Mouse (Mus musculus) kidney, adult 11 months (tissue): ENCODE data around the gene Afg1l.

Experiments used
- DNase-seq: peaks from one replicate; pipeline ENCODE4 v3.0.0; 2022

Afg1l gene

DNA sequence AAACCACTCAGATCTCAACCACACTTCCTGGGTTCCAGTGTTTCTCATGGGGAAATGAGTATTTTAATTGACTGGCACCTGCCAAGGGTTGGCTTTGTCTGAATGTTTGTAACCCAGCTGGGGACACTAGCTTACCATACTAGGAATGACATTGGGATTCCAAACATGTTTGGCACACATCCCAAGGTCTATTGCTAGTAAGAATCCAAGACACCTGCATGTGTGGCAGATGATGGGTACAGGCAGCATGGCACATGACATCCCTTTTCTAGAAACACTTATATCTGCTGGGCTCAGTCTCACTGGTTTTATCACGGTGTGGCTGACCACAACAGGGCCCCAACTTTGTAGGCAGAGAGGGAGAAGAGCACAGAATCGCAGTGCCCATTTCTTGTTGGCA lies 184.0 kb downstream of the Afg1l start:
- peak; percentile 24 for DNase-seq

- no peak for DNase-seq
Measured at GRCm38 (mm10) chr10:42293877-42294276, 184.5 kb downstream of the Afg1l start.

DNA sequence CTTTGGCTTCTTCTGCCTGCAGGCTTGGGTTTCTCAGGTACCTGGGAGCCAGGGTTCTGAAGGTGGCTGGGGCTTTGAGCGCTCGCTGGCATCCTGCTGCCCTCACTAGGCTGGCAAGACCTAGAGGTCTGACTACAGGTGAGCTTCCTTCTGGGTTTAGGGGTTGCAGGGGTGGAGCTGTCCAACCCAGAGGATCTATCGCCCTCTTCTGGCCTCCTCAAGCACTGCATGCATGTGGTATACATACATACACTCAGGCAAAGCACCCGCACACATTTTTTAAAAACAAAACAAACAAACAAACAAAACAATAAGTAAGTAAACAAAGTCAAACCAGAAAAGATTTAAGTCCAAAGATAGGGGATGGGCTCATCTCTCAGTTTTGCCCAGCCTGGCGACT lies 187.0 kb downstream of the Afg1l start:
- peak; percentile 48 for DNase-seq

DNA sequence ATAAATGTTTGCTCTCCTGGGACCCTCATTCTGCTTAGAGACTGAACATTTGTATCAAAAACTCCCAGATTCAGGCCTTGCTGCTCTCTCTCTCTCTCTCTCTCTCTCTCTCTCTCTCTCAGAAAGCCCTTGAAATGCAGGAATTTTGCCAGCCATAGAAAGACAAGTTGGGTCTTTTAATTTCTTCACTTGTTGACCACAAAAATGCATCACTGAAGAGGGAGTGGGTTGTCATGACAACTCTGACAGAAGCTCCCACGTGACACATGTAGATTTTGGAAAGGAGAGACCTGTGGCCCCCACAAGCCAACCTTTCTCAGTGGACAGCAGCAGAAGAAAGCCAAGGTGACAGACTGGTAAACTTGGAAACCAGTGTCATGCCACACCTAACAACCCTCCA lies 190.7 kb downstream of the Afg1l start:
- DNase-seq: no peak

DNA sequence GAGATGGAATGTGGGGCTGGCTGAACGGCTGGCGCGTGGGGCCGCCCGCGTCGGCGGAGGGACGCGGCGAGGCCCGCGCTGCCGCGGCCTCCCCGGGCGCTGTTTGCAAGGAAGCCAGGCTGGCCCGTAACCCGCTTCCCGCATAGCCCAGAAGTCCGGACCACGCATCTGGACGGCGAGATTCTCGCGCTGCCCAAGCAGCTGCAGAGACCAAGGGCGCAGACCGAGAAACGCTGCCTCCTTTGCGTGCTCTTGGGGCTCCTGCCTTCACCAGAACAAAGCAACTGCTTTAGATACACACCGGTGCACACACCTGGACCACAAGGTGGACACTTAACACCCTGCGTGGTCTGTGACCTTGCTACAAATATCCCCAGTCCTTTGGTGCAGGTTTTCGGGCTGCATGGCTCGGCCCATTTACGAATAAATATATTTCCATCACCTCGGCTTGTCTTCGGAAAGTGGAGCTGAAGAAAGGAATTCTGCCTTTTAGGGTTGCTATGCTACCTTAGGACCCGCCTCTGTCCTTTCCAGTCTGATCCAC lies 200.0 kb downstream of the Afg1l start:
- DNase-seq: no peak

GRCm38 (mm10) chr10:42277476-42278306 lies 200.7 kb downstream of the Afg1l start:
- peak; percentile 99 for DNase-seq

GRCm38 (mm10) chr10:42276507-42277345 lies 201.6 kb downstream of the Afg1l start, which contains the start of gene Foxo3:
Foxo3 (minus strand) TSS chr10:42276755.
- DNase-seq: peak; percentile 88

GRCm38 (mm10) chr10:42275871-42276501 lies 202.4 kb downstream of the Afg1l start:
- DNase-seq: no peak

DNA sequence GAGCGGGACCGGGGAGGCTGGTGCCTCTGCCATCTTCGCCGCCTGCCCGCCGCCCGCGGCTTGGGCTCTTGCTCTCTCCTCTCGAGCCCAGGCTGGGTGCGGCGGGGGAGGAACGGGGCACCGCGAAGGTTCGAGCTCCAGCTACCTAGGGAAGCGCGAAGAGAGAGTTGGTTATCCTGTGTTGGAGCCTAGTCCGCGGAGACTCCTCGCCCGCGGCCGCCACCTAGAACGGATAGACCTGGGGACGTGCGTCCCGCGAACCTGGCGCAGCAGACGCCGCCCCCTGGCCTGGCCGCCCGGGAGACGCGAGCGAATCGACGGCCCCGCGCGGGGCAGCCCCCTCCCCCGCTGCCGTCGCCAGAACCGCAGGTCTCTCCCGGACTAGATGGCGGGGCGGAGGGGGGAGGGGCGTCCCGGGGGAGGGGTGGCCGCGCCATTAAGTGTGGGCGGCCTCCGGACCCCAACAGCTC lies 202.9 kb downstream of the Afg1l start:
- peak; percentile 42 for DNase-seq

DNA sequence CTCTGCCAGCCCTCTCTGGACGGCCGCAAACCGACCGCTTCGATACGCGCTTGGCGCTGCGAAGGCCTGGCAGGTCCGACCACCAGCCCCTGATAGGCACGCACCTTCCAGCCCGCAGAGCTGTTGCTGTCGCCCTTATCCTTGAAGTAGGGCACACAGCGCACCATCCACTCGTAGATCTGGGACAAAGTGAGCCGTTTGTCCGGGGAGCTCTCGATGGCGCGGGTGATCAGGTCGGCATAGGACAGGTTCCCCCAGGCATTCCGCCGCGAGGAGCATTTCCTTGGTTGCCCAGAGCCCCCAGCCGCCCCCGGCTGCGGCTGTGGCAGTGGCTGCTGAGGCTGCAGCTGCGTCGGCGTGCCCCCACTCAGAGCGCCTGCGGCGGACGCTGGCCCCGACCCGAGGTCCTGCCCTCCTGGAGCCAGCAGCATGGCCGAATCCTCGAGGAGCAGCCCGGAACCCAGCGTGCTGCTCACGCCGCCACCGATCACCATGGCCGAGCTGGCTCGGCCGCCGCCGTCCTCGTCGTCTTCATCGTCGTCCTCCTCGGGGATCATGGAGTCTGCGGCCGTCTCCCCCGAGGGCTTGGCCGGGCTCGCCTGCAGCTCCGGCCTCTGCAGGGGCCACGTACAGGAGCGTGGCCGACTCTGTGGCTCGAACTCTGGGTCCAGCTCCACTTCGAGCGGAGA lies 203.5 kb downstream of the Afg1l start:
- no peak for DNase-seq

GRCm38 (mm10) chr10:42273760-42274691 lies 204.3 kb downstream of the Afg1l start:
- DNase-seq: peak; percentile 87

DNA sequence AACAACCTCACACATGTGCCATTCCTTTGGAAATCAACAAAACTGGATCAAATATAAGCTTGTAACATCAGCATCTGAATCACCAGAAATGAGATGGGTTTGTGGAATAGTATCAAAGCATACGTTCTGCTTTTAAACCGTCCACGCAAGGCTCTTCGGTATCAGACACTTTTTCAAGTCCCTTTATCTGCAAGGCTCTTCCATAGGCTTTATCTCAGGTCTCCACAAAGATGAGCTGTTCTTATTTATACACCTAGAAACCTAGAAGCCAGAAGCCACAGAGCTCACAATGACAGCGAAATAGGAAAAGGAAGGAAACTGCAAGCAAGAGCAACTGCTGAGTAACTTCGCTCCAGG lies 205.0 kb downstream of the Afg1l start:
- no peak for DNase-seq

DNA sequence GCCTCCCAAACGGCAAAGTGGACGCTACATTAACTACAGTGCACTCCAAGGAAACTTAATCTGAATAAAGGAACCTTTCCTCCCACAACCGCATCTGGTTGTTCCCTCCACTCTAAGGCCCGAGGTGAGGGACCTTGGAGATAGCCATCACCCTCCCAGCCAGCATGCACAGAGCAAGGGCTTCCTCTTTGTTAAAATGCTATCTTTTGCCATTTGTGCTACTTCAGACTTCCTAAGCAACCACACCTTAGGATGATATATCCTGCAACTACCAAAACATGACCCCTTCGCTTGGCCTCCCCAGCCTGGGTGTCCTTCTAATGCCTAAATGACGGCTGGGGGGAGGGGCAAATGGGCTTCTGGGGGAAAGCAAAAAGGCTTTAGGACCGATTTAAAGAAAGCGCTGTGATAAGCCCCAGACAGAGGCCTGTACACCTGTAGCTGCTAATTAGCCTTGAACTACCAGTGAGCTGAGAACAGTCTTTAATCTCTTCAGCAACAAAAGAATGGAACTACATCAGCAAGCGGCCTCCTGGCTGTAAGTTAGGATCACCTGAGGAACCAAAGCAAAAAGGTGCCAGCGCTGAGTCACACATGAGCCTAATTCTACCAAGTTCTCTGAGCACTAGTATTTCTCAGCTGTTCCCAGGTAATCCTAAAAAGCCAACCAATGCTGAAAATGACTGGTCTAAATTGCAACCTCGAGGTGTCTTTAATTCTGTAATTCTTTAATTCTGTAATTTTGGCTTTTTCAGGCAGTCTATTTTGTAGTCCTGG lies 206.7 kb downstream of the Afg1l start:
- no peak for DNase-seq

- DNase-seq: peak; percentile 81
Measured at GRCm38 (mm10) chr10:42270277-42271083, 207.9 kb downstream of the Afg1l start.

- peak; percentile 49 for DNase-seq
Measured at GRCm38 (mm10) chr10:42269281-42270025, 208.9 kb downstream of the Afg1l start.

DNA sequence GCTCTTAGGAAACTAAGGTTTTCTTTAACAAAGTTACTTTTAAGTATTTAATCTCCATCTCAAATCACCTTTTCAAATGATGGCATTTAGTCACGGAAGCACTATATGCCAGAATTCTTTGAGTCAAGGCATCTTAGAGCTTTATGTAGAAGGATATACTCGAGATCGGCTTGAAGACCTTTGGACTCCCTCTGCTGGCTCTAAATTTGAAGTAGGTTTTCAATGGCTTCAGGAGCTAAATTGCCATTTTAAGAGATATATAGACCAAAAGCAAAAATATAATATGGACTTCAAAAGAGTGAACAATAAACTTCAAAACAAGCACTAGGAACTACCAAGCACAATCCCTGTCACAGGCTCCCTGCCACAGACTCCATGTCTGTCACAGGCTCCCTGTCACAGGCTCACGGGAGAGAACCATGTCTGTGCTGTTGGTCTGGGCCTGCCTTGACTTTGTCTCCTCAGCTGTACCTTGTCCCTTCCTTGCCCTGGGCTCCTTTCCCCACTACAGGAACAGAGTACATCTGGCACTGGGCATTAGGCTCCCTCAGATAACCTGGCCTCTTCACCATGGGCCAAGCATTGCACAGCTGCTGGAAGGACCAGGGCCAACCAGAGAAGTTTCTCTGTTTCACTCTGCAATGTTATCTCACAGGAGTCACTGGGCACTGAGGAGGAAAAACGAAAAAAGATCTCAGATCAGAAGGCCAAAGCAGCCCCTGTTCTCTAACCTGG lies 210.4 kb downstream of the Afg1l start:
- peak; percentile 71 for DNase-seq

DNA sequence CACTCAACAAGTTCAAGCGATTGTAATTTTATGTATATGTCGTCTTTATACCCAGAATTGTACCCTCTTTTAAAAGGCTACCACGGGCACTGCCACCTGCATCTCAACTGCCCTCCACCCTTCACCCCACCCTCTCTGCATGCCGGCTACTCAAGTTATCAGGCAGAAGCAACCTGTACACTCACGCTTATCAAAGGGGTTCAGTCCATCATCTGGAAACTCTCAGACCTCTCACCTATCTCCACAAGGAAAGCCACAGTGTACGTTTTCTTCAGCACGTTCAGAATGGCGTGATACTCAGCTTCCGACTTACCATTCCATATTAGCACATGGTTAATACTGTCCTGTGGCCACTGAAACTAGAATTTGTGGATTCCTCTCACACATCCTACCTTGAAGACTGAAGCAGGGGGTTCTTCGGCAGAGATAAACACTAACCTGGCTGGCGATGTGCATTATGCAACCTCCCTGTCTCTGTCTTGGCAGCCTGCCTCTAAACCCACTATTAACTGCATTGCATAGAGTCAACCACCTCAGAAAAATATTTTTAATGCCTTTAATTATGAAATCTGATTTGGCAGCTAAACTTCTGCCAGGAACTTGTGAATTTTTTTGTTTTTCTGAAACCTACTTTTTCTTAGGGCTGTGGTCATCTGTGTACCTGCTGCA lies 213.2 kb downstream of the Afg1l start:
- DNase-seq: no peak
